Mouse (Mus musculus): ENCODE data around the gene Map4k1. TPM values are rescaled to one million over a fixed set of nuclear protein-coding genes. Genes with fewer than 3 reads are reported as not detected.

Gene Map4k1
- polyA plus RNA-seq, 1 experiment from 2014 or later: 6.2 TPM

Small RNA genes lying within 50 kb of the gene (microRNA-seq; reads per million reads assigned to microRNA genes)
- not detected for gene Gm44408

Other genes with a start within 250 kb of the Map4k1 start
- gene Mrps12, start 240.2 kb upstream of the Map4k1 start, polyA plus RNA-seq (2016; fragmentation: Nextera tagmentation; extraction: Ambion mirVana): 117 and 120 TPM in 2 replicates
- gene Sars2, start 240.1 kb upstream of the Map4k1 start, polyA plus RNA-seq (2016; fragmentation: Nextera tagmentation; extraction: Ambion mirVana): 30.7 and 30.9 TPM in 2 replicates
- gene Ccer2, start 225.9 kb upstream of the Map4k1 start, polyA plus RNA-seq (2016; fragmentation: Nextera tagmentation; extraction: Ambion mirVana): not detected in 2 replicates
- gene Sirt2, start 215.3 kb upstream of the Map4k1 start, polyA plus RNA-seq (2016; fragmentation: Nextera tagmentation; extraction: Ambion mirVana): 78.5 and 80.6 TPM in 2 replicates
- 38.6 and 44.5 TPM in 2 replicates for gene Nfkbib, start 214.5 kb upstream of the Map4k1 start, polyA plus RNA-seq (2016; fragmentation: Nextera tagmentation; extraction: Ambion mirVana)
- gene Rinl, start 193.1 kb upstream of the Map4k1 start, polyA plus RNA-seq (2016; fragmentation: Nextera tagmentation; extraction: Ambion mirVana): 1.7 and 2.8 TPM in 2 replicates
- 323 and 357 TPM in 2 replicates for gene Hnrnpl, start 173.5 kb upstream of the Map4k1 start, polyA plus RNA-seq (2016; fragmentation: Nextera tagmentation; extraction: Ambion mirVana)
- gene Ech1, start 156.8 kb upstream of the Map4k1 start, polyA plus RNA-seq (2016; fragmentation: Nextera tagmentation; extraction: Ambion mirVana): 71.4 and 77.2 TPM in 2 replicates
- gene Lgals4, start 148.2 kb upstream of the Map4k1 start, polyA plus RNA-seq (2016; fragmentation: Nextera tagmentation; extraction: Ambion mirVana): 3.2 and 3.5 TPM in 2 replicates
- gene Lgals7, start 118.2 kb upstream of the Map4k1 start, polyA plus RNA-seq (2016; fragmentation: Nextera tagmentation; extraction: Ambion mirVana): 2.6 and 3.1 TPM in 2 replicates
- 0.20 and 0.39 TPM in 2 replicates for gene Capn12, start 100.6 kb upstream of the Map4k1 start, polyA plus RNA-seq (2016; fragmentation: Nextera tagmentation; extraction: Ambion mirVana)
- gene Actn4, start 19.7 kb upstream of the Map4k1 start, polyA plus RNA-seq (2016; fragmentation: Nextera tagmentation; extraction: Ambion mirVana): 162 and 175 TPM in 2 replicates
- gene Eif3k, start 186 bp upstream of the Map4k1 start, polyA plus RNA-seq (2016; fragmentation: Nextera tagmentation; extraction: Ambion mirVana): 324 and 335 TPM in 2 replicates
- gene Ryr1, start 143.1 kb downstream of the Map4k1 start, polyA plus RNA-seq (2016; fragmentation: Nextera tagmentation; extraction: Ambion mirVana): 2.8 TPM in 2 replicates
- gene Rasgrp4, start 152.8 kb downstream of the Map4k1 start, polyA plus RNA-seq (2016; fragmentation: Nextera tagmentation; extraction: Ambion mirVana): 0.63 and 0.71 TPM in 2 replicates
- gene Fam98c, start 174.2 kb downstream of the Map4k1 start, polyA plus RNA-seq (2016; fragmentation: Nextera tagmentation; extraction: Ambion mirVana): 17.4 and 20.4 TPM in 2 replicates
- gene Ggn, start 188.2 kb downstream of the Map4k1 start, polyA plus RNA-seq (2016; fragmentation: Nextera tagmentation; extraction: Ambion mirVana): 0.78 and 0.85 TPM in 2 replicates
- gene Spred3, start 188.4 kb downstream of the Map4k1 start, polyA plus RNA-seq (2016; fragmentation: Nextera tagmentation; extraction: Ambion mirVana): 6.1 and 6.8 TPM in 2 replicates
- 291 and 305 TPM in 2 replicates for gene Psmd8, start 198.7 kb downstream of the Map4k1 start, polyA plus RNA-seq (2016; fragmentation: Nextera tagmentation; extraction: Ambion mirVana)
- gene Catsperg1, start 232.0 kb downstream of the Map4k1 start, polyA plus RNA-seq (2016; fragmentation: Nextera tagmentation; extraction: Ambion mirVana): 0.82 and 0.96 TPM in 2 replicates

Data from midbrain, embryonic 12.5 days (tissue).